Mouse (Mus musculus): ENCODE results near the gene Pdlim5. TPM values are rescaled to one million over a fixed set of nuclear protein-coding genes. Genes with fewer than 3 reads are reported as not detected.

The Pdlim5 gene
- polyA plus RNA-seq, 1 experiment from 2014 or later: 15.0 TPM

- Histone ChIP-seq H3K4me2 (replicated peaks) (peak overlapping the region; percentile 87; the same call in 1 of the 2 replicates), H3K9ac (replicated peaks) (no peak overlapping the region), H3K4me3 (no peak overlapping the region), H3K27me3 (peaks cover 8% of the 10 kb centered on the region), H3K4me1 (peaks cover 11% of the 10 kb centered on the region; the same call in 1 of the 2 replicates), H3K27ac (replicated peaks) (no peak overlapping the region), H3K36me3 (no peaks in the 10 kb centered on the region), H3K9me3 (no peaks in the 10 kb centered on the region)
- no peak for ATAC-seq (ENCODE audit: low FRiP score, low read depth)
- 62% methylated on average over 9 of the region's 9 CpGs for WGBS
These were observed 1.5 kb downstream of the Pdlim5 start for GRCm38 (mm10) chr3:142394000-142394411.

GRCm38 (mm10) chr3:142391531-142391930 lies 4.0 kb downstream of the Pdlim5 start:
- Histone ChIP-seq H3K27ac (replicated peaks) (no peak overlapping the region), H3K9me3 (no peaks in the 10 kb centered on the region), H3K4me3 (no peak overlapping the region), H3K4me1 (peaks cover 11% of the 10 kb centered on the region; the same call in 1 of the 2 replicates), H3K36me3 (no peaks in the 10 kb centered on the region), H3K4me2 (replicated peaks) (no peak overlapping the region), H3K9ac (replicated peaks) (no peak overlapping the region), H3K27me3 (peaks cover 8% of the 10 kb centered on the region)
- WGBS: 48% methylated on average over 5 of the region's 5 CpGs
- no peak for ATAC-seq (ENCODE audit: low FRiP score, low read depth)

GRCm38 (mm10) chr3:142390288-142390687 lies 5.2 kb downstream of the Pdlim5 start:
- H3K27me3 ChIP-seq: peaks cover 8% of the 10 kb centered on the region
- no peaks in the 10 kb centered on the region for H3K9me3 ChIP-seq
- H3K4me3 ChIP-seq: no peak overlapping the region
- H3K4me2 ChIP-seq (replicated peaks): no peak overlapping the region
- H3K36me3 ChIP-seq: no peaks in the 10 kb centered on the region
- WGBS: 9% methylated on average over 2 of the region's 2 CpGs
- H3K9ac ChIP-seq (replicated peaks): no peak overlapping the region
- ATAC-seq (ENCODE audit: low FRiP score, low read depth): no peak
- H3K4me1 ChIP-seq: peaks cover 11% of the 10 kb centered on the region; the same call in 1 of the 2 replicates
- H3K27ac ChIP-seq (replicated peaks): no peak overlapping the region

- WGBS: 44% methylated on average over 4 of the region's 4 CpGs
- peaks cover 2% of the 10 kb centered on the region; the same call in 1 of the 2 replicates for H3K4me1 ChIP-seq
- no peak overlapping the region for H3K4me3 ChIP-seq
- 0 out of 2 replicates have a peak, but pooled peaks cover 2% of the 10 kb centered on the region for H3K27me3 ChIP-seq
- ATAC-seq (ENCODE audit: low FRiP score, low read depth): no peak
- H3K27ac ChIP-seq (replicated peaks): no peak overlapping the region
- no peaks in the 10 kb centered on the region for H3K9me3 ChIP-seq
- no peaks in the 10 kb centered on the region for H3K36me3 ChIP-seq
- no peak overlapping the region for H3K4me2 ChIP-seq (replicated peaks)
- H3K9ac ChIP-seq (replicated peaks): no peak overlapping the region
These were observed 7.3 kb downstream of the Pdlim5 start for GRCm38 (mm10) chr3:142388189-142388588.

- Histone ChIP-seq H3K27me3 (no peaks in the 10 kb centered on the region), H3K4me3 (no peak overlapping the region), H3K9me3 (no peaks in the 10 kb centered on the region), H3K27ac (replicated peaks) (no peak overlapping the region), H3K9ac (replicated peaks) (no peak overlapping the region), H3K4me1 (peaks cover 2% of the 10 kb centered on the region; the same call in 1 of the 2 replicates), H3K4me2 (replicated peaks) (no peak overlapping the region), H3K36me3 (no peaks in the 10 kb centered on the region)
- no peak for ATAC-seq (ENCODE audit: low FRiP score, low read depth)
- 94% methylated on average over 4 of the region's 4 CpGs for WGBS
These were observed 9.0 kb downstream of the Pdlim5 start for GRCm38 (mm10) chr3:142386505-142386904.

- Histone ChIP-seq H3K9ac (replicated peaks) (no peak overlapping the region), H3K36me3 (no peaks in the 10 kb centered on the region), H3K4me3 (no peak overlapping the region), H3K27ac (replicated peaks) (no peak overlapping the region), H3K9me3 (no peaks in the 10 kb centered on the region), H3K4me2 (replicated peaks) (no peak overlapping the region), H3K4me1 (peaks cover 2% of the 10 kb centered on the region; the same call in 1 of the 2 replicates), H3K27me3 (no peaks in the 10 kb centered on the region)
- ATAC-seq (ENCODE audit: low FRiP score, low read depth): no peak
- WGBS: 93% methylated on average over 2 of the region's 2 CpGs
These were observed 9.8 kb downstream of the Pdlim5 start for GRCm38 (mm10) chr3:142385690-142386089.

- Histone ChIP-seq H3K9ac (replicated peaks) (no peak overlapping the region), H3K9me3 (no peaks in the 10 kb centered on the region), H3K4me1 (peaks cover 10% of the 10 kb centered on the region), H3K27ac (replicated peaks) (no peak overlapping the region), H3K4me3 (no peak overlapping the region), H3K36me3 (no peaks in the 10 kb centered on the region), H3K27me3 (no peaks in the 10 kb centered on the region), H3K4me2 (replicated peaks) (no peak overlapping the region)
- no peak for ATAC-seq (ENCODE audit: low FRiP score, low read depth)
- 85% methylated on average over 1 of the region's 1 CpGs for WGBS
These were observed 18.9 kb downstream of the Pdlim5 start for GRCm38 (mm10) chr3:142376638-142377037.

GRCm38 (mm10) chr3:142375106-142375505 lies 20.4 kb downstream of the Pdlim5 start:
- Histone ChIP-seq H3K36me3 (no peaks in the 10 kb centered on the region), H3K4me2 (replicated peaks) (no peak overlapping the region), H3K27me3 (no peaks in the 10 kb centered on the region), H3K9me3 (no peaks in the 10 kb centered on the region), H3K27ac (replicated peaks) (no peak overlapping the region), H3K9ac (replicated peaks) (no peak overlapping the region), H3K4me1 (peaks cover 10% of the 10 kb centered on the region), H3K4me3 (no peak overlapping the region)
- ATAC-seq (ENCODE audit: low FRiP score, low read depth): no peak
- 35% methylated on average over 1 of the region's 1 CpGs for WGBS

- Histone ChIP-seq H3K4me3 (no peak overlapping the region), H3K4me2 (replicated peaks) (no peak overlapping the region), H3K27me3 (no peaks in the 10 kb centered on the region), H3K27ac (replicated peaks) (no peak overlapping the region), H3K36me3 (no peaks in the 10 kb centered on the region), H3K9me3 (no peaks in the 10 kb centered on the region), H3K9ac (replicated peaks) (no peak overlapping the region), H3K4me1 (peaks cover 10% of the 10 kb centered on the region)
- no peak for ATAC-seq (ENCODE audit: low FRiP score, low read depth)
- WGBS: 91% methylated on average over 6 of the region's 6 CpGs
These were observed 22.9 kb downstream of the Pdlim5 start for GRCm38 (mm10) chr3:142372465-142373147.

- Histone ChIP-seq H3K4me3 (no peak overlapping the region), H3K4me1 (no peaks in the 10 kb centered on the region), H3K27me3 (no peaks in the 10 kb centered on the region), H3K27ac (replicated peaks) (no peak overlapping the region), H3K9ac (replicated peaks) (no peak overlapping the region), H3K9me3 (no peaks in the 10 kb centered on the region), H3K4me2 (replicated peaks) (no peak overlapping the region), H3K36me3 (no peaks in the 10 kb centered on the region)
- WGBS: 87% methylated on average over 9 of the region's 9 CpGs
- ATAC-seq (ENCODE audit: low FRiP score, low read depth): no peak
These were observed 27.1 kb downstream of the Pdlim5 start for GRCm38 (mm10) chr3:142368411-142368810.

- H3K9me3 ChIP-seq: no peaks in the 10 kb centered on the region
- no peaks in the 10 kb centered on the region for H3K36me3 ChIP-seq
These were observed 33.4 kb downstream of the Pdlim5 start for GRCm38 (mm10) chr3:142362092-142362491.

GRCm38 (mm10) chr3:142358951-142359350 lies 36.5 kb downstream of the Pdlim5 start:
- no peaks in the 10 kb centered on the region for H3K9me3 ChIP-seq
- no peaks in the 10 kb centered on the region for H3K36me3 ChIP-seq
- H3K4me3 ChIP-seq: no peak overlapping the region
- no peaks in the 10 kb centered on the region for H3K4me1 ChIP-seq
- H3K9ac ChIP-seq (replicated peaks): no peak overlapping the region
- H3K27ac ChIP-seq (replicated peaks): no peak overlapping the region
- H3K27me3 ChIP-seq: no peaks in the 10 kb centered on the region
- no peak overlapping the region for H3K4me2 ChIP-seq (replicated peaks)
- ATAC-seq (ENCODE audit: low FRiP score, low read depth): no peak

More at GRCm38 (mm10) chr3:142362092-142362491, 33.4 kb downstream of the Pdlim5 start:
- Histone ChIP-seq H3K4me1 (no peaks in the 10 kb centered on the region), H3K4me3 (no peak overlapping the region), H3K27ac (replicated peaks) (no peak overlapping the region), H3K9ac (replicated peaks) (no peak overlapping the region), H3K27me3 (no peaks in the 10 kb centered on the region), H3K4me2 (replicated peaks) (no peak overlapping the region)
- ATAC-seq (ENCODE audit: low FRiP score, low read depth): no peak
- 72% methylated on average over 6 of the region's 6 CpGs for WGBS

GRCm38 (mm10) chr3:142356661-142357060 lies 38.8 kb downstream of the Pdlim5 start:
- no peaks in the 10 kb centered on the region for H3K4me1 ChIP-seq
- H3K9ac ChIP-seq (replicated peaks): no peak overlapping the region
- H3K27me3 ChIP-seq: no peaks in the 10 kb centered on the region
- H3K4me2 ChIP-seq (replicated peaks): no peak overlapping the region
- no peak for ATAC-seq (ENCODE audit: low FRiP score, low read depth)
- H3K9me3 ChIP-seq: no peaks in the 10 kb centered on the region
- no peak overlapping the region for H3K27ac ChIP-seq (replicated peaks)
- WGBS: 91% methylated on average over 4 of the region's 4 CpGs
- H3K4me3 ChIP-seq: no peak overlapping the region
- H3K36me3 ChIP-seq: no peaks in the 10 kb centered on the region

Data from midbrain, embryonic 12.5 days (tissue).